Mouse (Mus musculus): ENCODE results near the gene Kmt2d.
"Not testable (repeated sequence)": the region's sequence is repeated elsewhere in the genome, so short reads cannot be mapped to it uniquely, and the experiment has no call there.

Gene Kmt2d

GRCm38 (mm10) chr15:98830736-98831683 is 40.0 kb downstream of the Kmt2d start, which contains the start of gene Prkag1:
Prkag1 (minus strand) TSS chr15:98831521.
- peak; percentile 96 for DNase-seq (ENCODE audit: low spot score)

DNA sequence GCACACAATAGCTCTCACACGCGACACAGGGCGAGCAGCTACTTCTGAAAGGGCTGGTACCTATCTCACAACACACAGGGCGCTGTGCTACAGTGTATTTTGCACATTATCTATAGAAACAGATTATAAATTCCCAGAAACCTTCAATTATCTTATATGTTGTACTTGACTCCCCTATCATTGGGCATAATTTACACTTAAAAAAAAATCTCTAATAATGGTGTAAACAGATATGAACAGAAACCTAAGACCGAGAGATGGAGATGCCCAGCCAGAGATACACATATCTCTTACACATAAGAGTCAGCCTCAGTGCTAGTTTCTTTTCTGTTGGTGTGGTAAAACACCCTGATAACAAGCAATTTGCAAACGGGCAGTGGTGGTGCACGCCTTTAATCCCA is 43.4 kb downstream of the Kmt2d start:
- no peak for DNase-seq (ENCODE audit: low spot score)

DNA sequence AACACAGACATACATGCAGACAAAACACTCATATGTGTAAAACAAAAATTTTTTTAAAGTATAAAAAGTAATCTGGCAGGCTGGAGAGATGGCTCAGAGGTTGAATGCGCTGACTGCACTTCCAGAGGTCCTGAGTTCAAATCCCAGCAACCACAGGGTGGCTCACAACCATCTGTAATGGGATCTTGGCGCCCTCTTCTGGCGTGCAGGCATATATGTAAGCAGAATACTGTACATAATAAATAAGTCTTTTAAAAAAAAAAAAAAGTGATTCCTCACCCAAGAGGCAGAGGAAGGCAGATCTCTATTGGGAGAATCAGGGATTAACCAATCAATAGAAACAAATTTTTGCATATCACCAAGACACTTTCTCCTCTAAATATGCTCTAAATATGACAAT is 47.6 kb downstream of the Kmt2d start:
- DNase-seq (ENCODE audit: low spot score) = no peak

DNA sequence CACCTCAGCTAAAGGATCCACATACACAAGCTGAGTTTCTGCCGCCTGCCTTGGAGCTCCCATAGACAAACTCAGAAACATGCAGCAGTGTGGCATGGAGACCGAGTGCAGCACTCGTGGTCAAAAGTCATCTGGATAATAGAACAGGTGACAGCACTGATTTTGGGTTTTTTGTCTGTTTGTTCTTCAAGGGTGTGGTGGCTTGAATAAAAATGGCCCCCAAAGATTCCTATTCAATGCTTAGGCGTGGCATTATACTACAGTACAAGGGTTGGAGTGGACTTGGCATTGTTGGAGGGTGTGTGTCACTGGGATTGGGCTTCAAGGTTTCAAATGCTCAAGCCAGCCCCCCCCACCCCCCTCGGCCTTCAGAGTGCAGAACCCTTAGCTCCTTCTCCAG is 48.9 kb downstream of the Kmt2d start:
- no peak for DNase-seq (ENCODE audit: low spot score)

DNA sequence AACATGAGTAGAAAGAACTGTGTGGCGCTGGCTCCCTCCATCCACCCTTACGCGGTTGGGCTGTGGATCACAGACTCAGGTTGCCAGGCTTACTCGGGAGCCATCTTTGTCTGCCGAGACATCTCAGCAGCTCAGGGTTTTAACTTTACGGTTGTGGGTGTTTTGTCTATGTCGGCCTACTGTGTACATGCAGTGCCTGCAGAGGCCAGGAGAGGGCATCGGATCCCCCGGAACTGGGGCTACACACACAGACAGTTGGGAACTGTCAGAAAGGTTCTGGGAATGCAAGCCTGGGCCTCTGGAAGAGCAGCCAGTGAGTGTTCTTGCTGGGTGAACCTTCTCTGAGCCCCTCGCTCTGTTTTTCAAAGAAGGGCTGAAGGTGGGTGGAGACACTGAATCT is 49.6 kb downstream of the Kmt2d start:
- DNase-seq (ENCODE audit: low spot score) = no peak

GRCm38 (mm10) chr15:98820937-98821336 is 50.1 kb downstream of the Kmt2d start:
- DNase-seq (ENCODE audit: low spot score) = no peak

GRCm38 (mm10) chr15:98818171-98818570 is 52.8 kb downstream of the Kmt2d start:
- no peak for DNase-seq (ENCODE audit: low spot score)

DNA sequence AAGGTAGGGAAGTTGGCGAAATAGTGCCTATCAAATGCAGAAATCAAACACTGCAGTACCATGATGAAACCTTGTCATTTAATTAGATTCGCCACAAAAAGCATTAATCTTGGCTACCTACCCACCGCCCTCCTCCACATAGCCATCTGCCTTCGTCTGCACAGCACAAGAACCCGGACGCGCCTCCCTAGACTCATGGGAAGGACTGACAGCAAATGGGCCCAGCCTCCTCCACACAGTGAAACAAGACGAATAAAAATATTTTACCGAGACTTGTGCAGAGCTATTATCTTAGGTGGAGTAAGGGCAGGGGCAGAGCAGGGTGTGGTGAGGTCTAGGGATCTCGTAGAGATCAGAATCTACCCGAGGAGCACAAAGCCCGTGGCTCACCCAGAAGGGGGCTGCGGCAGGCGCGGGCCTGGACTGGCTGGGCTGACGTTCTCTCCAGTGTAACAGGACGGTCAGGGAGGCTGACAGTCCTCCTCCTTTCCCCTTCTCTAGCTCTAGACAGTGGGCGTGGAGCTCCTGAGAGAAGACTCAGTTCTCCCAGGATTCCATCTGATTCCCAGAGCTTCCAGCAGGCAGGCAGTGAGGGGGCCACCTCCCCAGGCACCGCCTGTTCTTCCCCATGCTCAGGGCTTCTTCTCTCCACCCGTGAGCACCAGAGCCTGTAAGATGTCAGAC is 58.1 kb downstream of the Kmt2d start:
- DNase-seq (ENCODE audit: low spot score) = no peak

GRCm38 (mm10) chr15:98810212-98810611 is 60.8 kb downstream of the Kmt2d start:
- not testable (repeated sequence) for DNase-seq (ENCODE audit: low spot score)

GRCm38 (mm10) chr15:98809390-98809789 is 61.6 kb downstream of the Kmt2d start, which contains the start of gene Ddn:
Ddn (minus strand) TSS chr15:98809490.
- no peak for DNase-seq (ENCODE audit: low spot score)

- no peak for DNase-seq (ENCODE audit: low spot score)
These were observed 62.3 kb downstream of the Kmt2d start for GRCm38 (mm10) chr15:98808651-98809134.

DNA sequence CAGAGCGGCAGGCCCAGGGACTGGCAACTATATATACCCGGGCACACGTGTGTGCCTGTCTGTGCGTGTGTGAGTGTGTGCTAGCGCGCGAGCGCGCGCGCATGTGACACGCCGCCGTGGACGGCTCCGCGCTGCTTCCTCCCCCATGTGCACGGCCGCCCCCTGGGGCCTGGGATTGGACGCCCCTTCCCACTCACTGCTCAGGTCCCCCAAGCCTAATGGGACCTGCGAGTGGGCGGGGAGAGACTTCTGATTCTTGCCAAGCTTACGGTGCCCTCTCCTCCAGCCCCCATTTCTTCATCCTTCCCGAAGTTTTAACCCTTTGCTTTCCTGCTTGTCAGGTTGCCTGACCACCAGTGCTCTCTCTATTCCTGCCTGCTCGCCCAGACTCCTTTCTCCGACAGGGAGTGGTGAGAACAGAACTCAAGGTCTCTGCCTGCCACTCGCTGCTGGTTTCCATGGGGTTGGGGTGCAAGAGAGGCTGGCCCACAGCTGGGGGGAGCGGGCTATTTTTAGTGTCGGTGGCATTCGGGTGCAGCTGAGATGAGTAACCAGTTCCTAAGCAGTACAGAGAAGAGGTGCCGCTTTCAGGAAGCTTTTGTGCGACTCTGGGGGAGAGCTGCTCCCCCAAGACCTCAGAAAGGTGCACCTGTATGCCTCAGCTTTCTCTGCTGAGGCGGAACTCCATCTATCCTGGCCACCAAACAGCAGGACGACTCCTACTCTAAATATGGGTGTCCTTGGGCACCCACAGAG is 62.9 kb downstream of the Kmt2d start:
- no peak for DNase-seq (ENCODE audit: low spot score)

DNA sequence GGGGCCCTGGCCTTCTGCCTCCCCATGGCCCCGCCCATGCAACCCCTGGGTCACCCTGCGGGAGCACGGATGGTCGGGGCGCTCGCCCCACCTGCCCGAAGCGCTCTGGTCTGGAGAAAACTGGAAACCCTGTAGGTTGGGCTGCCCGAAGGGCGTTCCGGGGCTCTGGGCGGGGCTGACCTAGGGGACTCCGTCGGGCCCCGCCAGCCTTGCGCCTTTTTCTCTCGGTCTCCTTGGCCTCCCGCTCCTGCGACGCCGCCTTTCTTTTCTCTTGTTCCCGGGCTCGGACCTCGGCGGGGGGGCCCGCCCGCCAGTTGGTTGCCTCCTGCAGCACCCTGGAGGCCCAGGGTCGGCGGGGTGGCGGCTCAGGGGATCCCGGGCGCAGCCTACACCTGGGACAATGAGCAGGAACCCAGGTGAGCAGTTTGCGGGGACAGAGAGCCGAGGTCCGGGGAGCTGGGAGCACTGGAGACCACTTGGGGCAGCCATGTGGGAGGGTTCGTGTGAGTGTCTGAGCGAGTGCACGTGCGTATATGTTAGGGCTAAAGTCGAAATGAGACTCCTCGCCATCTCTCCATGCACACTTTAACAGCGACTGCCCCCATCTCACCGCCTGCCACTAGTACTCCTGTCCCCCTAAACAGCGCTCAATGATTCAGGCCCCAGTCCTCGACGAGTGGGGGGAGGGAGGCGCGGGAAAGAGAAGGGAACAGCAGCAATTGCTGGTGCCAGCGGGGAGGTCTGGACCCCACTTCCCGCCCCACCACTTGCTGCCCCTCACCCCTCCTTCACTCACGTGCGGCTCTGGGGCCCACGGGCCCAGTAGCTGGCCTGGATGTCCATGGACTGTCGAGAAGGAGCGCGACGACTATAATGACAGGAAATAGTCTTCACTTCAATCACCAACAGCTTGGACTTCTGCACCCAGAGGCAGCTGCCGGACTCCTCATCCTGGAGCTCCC is 63.9 kb downstream of the Kmt2d start:
- DNase-seq (ENCODE audit: low spot score) = no peak

GRCm38 (mm10) chr15:98806071-98806808 is 64.8 kb downstream of the Kmt2d start:
- no peak for DNase-seq (ENCODE audit: low spot score)

- peak; percentile 54 for DNase-seq (ENCODE audit: low spot score)
These were observed 65.5 kb downstream of the Kmt2d start for GRCm38 (mm10) chr15:98805324-98806040.

DNA sequence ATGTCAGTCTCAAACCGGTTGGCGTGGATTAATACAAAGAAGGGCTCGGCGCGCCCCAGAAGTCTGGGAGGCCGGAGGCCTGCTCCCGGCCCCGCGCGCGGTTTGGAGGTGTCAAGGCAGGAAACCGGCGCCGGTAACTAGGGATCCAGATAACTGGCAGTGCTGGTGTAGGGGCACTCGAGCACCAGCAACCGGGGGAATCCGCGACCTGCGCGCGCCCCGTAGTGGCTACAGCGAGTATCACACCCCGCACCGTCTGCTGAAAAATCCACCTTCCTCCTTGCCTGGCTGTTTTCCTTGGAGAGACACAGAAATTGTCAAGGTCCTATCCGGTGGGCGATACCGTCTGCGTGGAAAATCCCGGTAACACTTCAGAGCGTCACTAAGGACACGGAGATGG is 67.0 kb downstream of the Kmt2d start:
- DNase-seq (ENCODE audit: low spot score) = peak; percentile 82

DNA sequence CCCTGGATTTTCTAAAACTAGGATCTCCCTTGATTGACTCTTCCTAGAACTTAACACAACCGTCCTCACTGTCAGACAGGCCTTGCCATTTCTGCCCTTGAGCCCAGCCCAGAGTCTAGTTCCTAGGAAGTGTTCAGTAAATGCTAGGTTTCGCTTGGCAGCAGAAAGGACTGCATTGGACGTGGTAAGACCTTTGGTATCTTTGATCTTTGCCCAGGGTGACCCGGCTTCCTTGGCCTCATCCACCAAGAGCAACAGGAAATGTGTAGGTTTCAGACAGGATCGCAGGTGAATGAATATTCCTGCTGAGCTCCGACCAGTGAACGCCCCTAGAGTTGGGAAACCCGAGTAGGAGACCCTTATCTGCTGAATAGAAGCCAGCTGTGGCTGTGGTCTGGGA is 68.1 kb downstream of the Kmt2d start:
- no peak for DNase-seq (ENCODE audit: low spot score)

GRCm38 (mm10) chr15:98799396-98799795 is 71.6 kb downstream of the Kmt2d start:
- DNase-seq (ENCODE audit: low spot score) = peak; percentile 90

DNA sequence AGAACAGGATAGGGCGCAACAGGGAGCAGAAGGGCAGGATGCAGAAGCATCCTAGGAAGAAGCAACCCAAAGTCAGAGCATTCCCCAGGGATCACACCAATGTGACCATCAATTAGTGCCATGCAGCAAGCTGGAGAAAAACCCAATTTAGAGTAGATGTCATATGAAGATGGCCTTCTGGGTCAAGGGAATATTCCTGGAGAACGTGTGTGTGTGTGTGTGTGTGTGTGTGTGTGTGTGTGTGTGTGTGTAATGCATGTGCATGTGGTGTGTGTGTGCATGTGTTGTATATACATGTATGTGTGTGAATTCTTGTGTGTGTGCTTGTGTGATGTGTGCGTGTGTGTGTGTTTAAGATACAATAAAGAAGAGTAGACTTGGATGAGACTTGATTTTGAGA is 72.1 kb downstream of the Kmt2d start:
- no peak for DNase-seq (ENCODE audit: low spot score)
